Mouse (Mus musculus): Measurements from ENCODE around the gene Dpp4.

DNA sequence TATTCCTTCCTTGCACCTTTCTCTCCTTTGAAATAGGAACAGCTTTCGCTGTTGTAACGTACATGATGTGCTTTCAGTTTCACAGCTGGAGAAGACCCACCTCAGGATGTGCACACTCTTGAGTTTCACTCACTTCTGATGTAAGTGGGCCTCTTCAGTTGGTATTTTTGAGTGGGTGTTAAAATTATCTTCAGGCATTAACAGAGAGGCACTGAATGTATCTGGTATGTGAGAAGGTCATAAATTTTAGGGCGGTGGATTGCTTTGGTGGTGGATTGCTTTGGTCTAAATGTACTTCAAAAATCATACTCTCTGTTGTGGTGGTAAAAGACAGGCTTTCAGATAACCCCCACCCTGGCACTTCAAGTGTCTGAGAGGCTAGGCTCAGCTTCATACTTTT is 17.2 kb downstream of the Dpp4 start:
- no peak for TF ChIP-seq POLR2A (IDR thresholded peaks at IDR 0.05; ENCODE audit: borderline replicate concordance, extremely low read depth, insufficient read depth, insufficient read length, poor library complexity, severe bottlenecking)
- no peak for TF ChIP-seq CTCF (IDR thresholded peaks at IDR 0.05; ENCODE audit: borderline replicate concordance, extremely low read depth, insufficient read depth, insufficient read length)

Data from brain, embryonic 14.5 days (tissue).